Mouse (Mus musculus): Measurements from ENCODE around the gene P2ry2. TPM values are rescaled to one million over a fixed set of nuclear protein-coding genes. Genes with fewer than 3 reads are reported as not detected.

The P2ry2 gene
- total and polyA plus RNA-seq, 2 experiments from 2014 or later, result 3.8 to 12.9 TPM

DNA sequence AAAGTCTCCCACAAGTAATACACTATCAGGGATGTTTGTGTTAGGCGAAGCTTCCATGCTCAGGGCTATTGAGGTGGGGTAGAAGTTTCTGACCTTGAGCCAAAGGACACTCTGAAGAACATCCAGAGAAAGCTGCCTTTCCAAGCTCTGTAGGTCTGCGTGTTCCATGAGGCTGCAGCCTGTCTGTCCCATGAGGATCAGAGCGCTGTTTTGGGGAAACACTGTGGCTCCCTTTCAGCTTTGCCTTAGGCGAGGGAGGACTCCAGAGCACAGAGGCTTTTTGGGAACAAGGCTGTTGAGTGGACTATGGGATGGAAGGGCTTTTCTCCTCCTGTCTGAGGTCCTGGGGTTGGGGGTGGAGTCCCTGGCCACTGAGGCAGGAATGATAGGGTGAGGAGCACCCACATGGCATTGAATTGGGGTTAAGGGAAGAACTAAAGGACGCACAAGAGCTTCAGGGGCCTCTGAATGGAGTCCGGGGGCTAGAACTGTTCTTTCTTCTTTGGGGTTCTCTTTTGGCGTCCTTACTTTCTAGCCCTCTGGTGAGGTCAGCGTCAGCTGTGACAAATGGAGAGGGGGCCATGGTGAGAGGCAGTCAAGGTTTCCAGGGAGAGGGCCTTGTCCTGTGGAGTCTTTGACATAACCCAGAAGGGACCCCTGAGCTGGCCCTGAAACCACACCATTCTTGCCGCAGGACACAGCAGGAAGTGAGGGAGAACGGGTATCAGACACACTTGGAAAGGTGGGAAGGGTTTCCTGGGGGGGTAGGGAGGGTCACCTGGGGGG, 43.6 kb downstream of the P2ry2 start:
- H3K4me3 ChIP-seq (ENCODE audit: low read depth, low read length), result no peak overlapping the region
- no peak for DNase-seq (ENCODE audit: low spot score)
- H3K27ac ChIP-seq (ENCODE audit: low read depth), result no peak overlapping the region
- no peak for ATAC-seq (ENCODE audit: insufficient read depth, low read depth)
- TF ChIP-seq EP300 (IDR thresholded peaks at IDR 0.05; ENCODE audit: low read depth), result no peak
- TF ChIP-seq CTCF (IDR thresholded peaks at IDR 0.05; ENCODE audit: low read depth), result no peak
- peaks cover 13% of the 10 kb centered on the region for H3K4me1 ChIP-seq (ENCODE audit: control insufficient read depth, insufficient read depth)
- no peaks in the 10 kb centered on the region for H3K9me3 ChIP-seq (replicated peaks; ENCODE audit: control insufficient read depth, low read length)
- H3K27me3 ChIP-seq (ENCODE audit: control insufficient read depth, insufficient read depth, low read length), result peaks cover 9% of the 10 kb centered on the region
- 65% methylated on average over 10 of the region's 10 CpGs for WGBS
- no peaks in the 10 kb centered on the region for H3K36me3 ChIP-seq (replicated peaks; ENCODE audit: control insufficient read depth, insufficient read depth, low read length)
- H3K9ac ChIP-seq (replicated peaks; ENCODE audit: low read depth, low read length), result no peak overlapping the region
- no peak overlapping the region for H3K4me2 ChIP-seq (ENCODE audit: low read depth, low read length)

DNA sequence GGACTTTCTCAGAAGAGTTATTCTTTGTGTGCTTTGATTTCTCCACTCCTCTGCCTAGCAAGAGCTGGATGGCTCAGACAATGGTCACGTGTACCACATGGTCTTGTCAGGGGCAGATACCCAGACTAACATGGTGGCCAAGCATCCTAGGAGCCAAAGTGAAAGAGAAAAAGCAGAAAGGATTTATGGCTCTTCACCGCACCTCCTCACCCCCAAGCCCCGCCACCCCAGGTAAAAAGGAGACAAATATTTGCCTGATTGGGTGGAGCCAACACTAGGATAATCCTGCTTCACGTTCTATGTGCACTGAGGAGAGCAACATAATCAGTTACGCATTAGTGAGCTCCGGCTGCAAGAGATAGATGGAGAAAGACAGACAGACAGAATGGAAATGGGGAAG, 44.3 kb downstream of the P2ry2 start:
- peaks cover 4% of the 10 kb centered on the region; the same call in 1 of the 2 replicates for H3K27me3 ChIP-seq (ENCODE audit: control insufficient read depth, insufficient read depth, low read length)
- 86% methylated on average over 6 of the region's 6 CpGs for WGBS
- no peak for ATAC-seq (ENCODE audit: insufficient read depth, low read depth)

DNA sequence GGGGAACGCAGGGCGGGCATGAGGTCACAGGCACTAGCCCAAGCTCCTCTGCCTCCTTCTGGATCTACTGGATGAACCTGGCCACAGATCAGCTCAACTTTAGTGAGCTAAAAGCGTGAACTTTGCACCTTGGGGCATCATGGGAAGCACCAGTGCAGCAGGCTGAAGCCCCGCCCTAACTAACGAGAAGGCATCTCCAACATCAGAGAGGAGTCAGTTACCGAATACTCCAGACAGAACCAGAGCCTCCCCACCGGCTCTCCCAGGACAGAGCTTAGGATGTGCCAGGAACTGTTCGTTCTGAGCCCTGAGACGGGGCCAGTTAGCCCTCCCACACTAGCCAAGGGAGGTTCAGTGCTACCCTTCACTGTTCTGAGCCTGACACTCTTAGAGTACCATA, 44.8 kb downstream of the P2ry2 start:
- 84% methylated on average over 9 of the region's 9 CpGs for WGBS
- TF ChIP-seq EP300 (IDR thresholded peaks at IDR 0.05; ENCODE audit: low read depth), result no peak
- no peak for TF ChIP-seq CTCF (IDR thresholded peaks at IDR 0.05; ENCODE audit: low read depth)
- Histone ChIP-seq H3K9me3 (replicated peaks; ENCODE audit: control insufficient read depth, low read length) (no peaks in the 10 kb centered on the region), H3K27ac (ENCODE audit: low read depth) (no peak overlapping the region), H3K9ac (replicated peaks; ENCODE audit: low read depth, low read length) (no peak overlapping the region), H3K4me1 (ENCODE audit: control insufficient read depth, insufficient read depth) (peaks cover 10% of the 10 kb centered on the region), H3K4me3 (ENCODE audit: low read depth, low read length) (no peak overlapping the region), H3K36me3 (replicated peaks; ENCODE audit: control insufficient read depth, insufficient read depth, low read length) (no peaks in the 10 kb centered on the region), H3K27me3 (ENCODE audit: control insufficient read depth, insufficient read depth, low read length) (0 out of 2 replicates have a peak, but pooled peaks cover 3% of the 10 kb centered on the region), H3K4me2 (ENCODE audit: low read depth, low read length) (no peak overlapping the region)
- ATAC-seq (ENCODE audit: insufficient read depth, low read depth) (no peak), DNase-seq (ENCODE audit: low spot score) (no peak)

More for the DNA sequence above, 44.3 kb downstream of the P2ry2 start:
- no peak overlapping the region for H3K9ac ChIP-seq (replicated peaks; ENCODE audit: low read depth, low read length)
- H3K27ac ChIP-seq (ENCODE audit: low read depth), result no peak overlapping the region
- TF ChIP-seq EP300 (IDR thresholded peaks at IDR 0.05; ENCODE audit: low read depth) (no peak), CTCF (IDR thresholded peaks at IDR 0.05; ENCODE audit: low read depth) (no peak)
- DNase-seq (ENCODE audit: low spot score), result no peak
- peaks cover 10% of the 10 kb centered on the region for H3K4me1 ChIP-seq (ENCODE audit: control insufficient read depth, insufficient read depth)
- H3K4me2 ChIP-seq (ENCODE audit: low read depth, low read length), result no peak overlapping the region
- no peaks in the 10 kb centered on the region for H3K9me3 ChIP-seq (replicated peaks; ENCODE audit: control insufficient read depth, low read length)
- no peak overlapping the region for H3K4me3 ChIP-seq (ENCODE audit: low read depth, low read length)
- no peaks in the 10 kb centered on the region for H3K36me3 ChIP-seq (replicated peaks; ENCODE audit: control insufficient read depth, insufficient read depth, low read length)

DNA sequence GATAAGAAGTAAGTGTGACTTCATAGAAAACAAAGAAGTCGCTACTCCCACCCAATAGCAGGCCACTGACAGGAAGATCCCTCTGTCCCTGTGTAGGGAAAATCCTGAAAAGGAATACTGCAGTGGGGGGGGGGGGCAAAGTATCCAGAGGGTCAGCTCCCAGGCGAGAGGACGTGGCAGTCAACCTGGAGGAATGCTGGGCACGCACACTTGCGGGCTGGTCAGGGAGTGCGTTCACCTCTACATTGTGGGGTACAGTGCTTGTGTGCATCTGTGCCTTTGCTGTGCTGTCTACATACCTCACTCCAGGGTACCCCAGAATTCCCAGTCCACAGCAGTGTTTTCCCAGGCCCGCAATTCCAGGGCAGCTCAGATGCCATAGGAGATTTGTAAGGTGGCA, 46.7 kb downstream of the P2ry2 start:
- Histone ChIP-seq H3K4me3 (ENCODE audit: low read depth, low read length) (no peak overlapping the region), H3K9ac (replicated peaks; ENCODE audit: low read depth, low read length) (no peak overlapping the region), H3K36me3 (replicated peaks; ENCODE audit: control insufficient read depth, insufficient read depth, low read length) (no peaks in the 10 kb centered on the region), H3K27ac (ENCODE audit: low read depth) (no peak overlapping the region), H3K4me2 (ENCODE audit: low read depth, low read length) (no peak overlapping the region), H3K9me3 (replicated peaks; ENCODE audit: control insufficient read depth, low read length) (no peaks in the 10 kb centered on the region), H3K27me3 (ENCODE audit: control insufficient read depth, insufficient read depth, low read length) (no peaks in the 10 kb centered on the region), H3K4me1 (ENCODE audit: control insufficient read depth, insufficient read depth) (peaks cover 7% of the 10 kb centered on the region)
- DNase-seq (ENCODE audit: low spot score) (no peak), ATAC-seq (ENCODE audit: insufficient read depth, low read depth) (no peak)
- WGBS, result 49% methylated on average over 7 of the region's 7 CpGs
- TF ChIP-seq EP300 (IDR thresholded peaks at IDR 0.05; ENCODE audit: low read depth), result no peak
- TF ChIP-seq CTCF (IDR thresholded peaks at IDR 0.05; ENCODE audit: low read depth), result no peak

DNA sequence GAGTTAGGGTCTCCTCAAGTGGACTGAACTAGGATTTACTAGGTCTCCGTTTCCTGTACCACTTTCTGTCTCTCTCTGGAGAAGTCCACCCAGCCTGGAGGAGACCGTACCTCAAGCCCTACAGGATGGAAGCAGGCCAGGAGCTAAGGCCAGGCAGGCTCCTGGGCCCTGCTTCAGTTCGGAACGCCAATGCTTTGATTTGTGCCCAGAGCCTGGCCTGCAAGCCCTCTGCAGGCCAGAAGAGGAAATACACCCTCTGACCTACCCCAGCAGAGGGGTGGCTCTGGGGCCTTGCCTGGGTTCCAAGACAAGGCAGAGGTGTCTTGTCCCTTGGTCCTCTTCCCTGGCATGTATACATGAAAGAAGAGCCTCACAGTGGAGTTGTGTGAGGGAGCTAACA, 47.6 kb downstream of the P2ry2 start:
- H3K4me1 ChIP-seq (ENCODE audit: control insufficient read depth, insufficient read depth), result peaks cover 7% of the 10 kb centered on the region
- no peak overlapping the region for H3K9ac ChIP-seq (replicated peaks; ENCODE audit: low read depth, low read length)
- DNase-seq (ENCODE audit: low spot score) (peak; percentile 71), ATAC-seq (ENCODE audit: insufficient read depth, low read depth) (peak; percentile 65)
- no peaks in the 10 kb centered on the region for H3K36me3 ChIP-seq (replicated peaks; ENCODE audit: control insufficient read depth, insufficient read depth, low read length)
- peak; percentile 78 for TF ChIP-seq CTCF (IDR thresholded peaks at IDR 0.05; ENCODE audit: low read depth)
- TF ChIP-seq EP300 (IDR thresholded peaks at IDR 0.05; ENCODE audit: low read depth), result no peak
- H3K9me3 ChIP-seq (replicated peaks; ENCODE audit: control insufficient read depth, low read length), result no peaks in the 10 kb centered on the region
- H3K27ac ChIP-seq (ENCODE audit: low read depth), result no peak overlapping the region
- H3K4me3 ChIP-seq (ENCODE audit: low read depth, low read length), result no peak overlapping the region
- H3K4me2 ChIP-seq (ENCODE audit: low read depth, low read length), result no peak overlapping the region
- no peaks in the 10 kb centered on the region for H3K27me3 ChIP-seq (ENCODE audit: control insufficient read depth, insufficient read depth, low read length)
- WGBS, result 25% methylated on average over 4 of the region's 4 CpGs

Data from heart, postnatal 0 days (tissue).